Mouse (Mus musculus): Measurements from ENCODE around the gene Ifitm3.

GRCm38 (mm10) chr7:140990622-140991021 is 19.9 kb downstream of the Ifitm3 start:
- no peak for TF ChIP-seq CTCF (IDR thresholded peaks at IDR 0.05; ENCODE audit: low read depth)
- TF ChIP-seq EP300 (IDR thresholded peaks at IDR 0.05; ENCODE audit: low read depth) = no peak

Measured in liver, embryonic 14.5 days (tissue).